Mouse (Mus musculus) limb, embryonic 12.5 days (tissue): Measurements from ENCODE around the gene Iqschfp. TPM values are rescaled to one million over a fixed set of nuclear protein-coding genes. Genes with fewer than 3 reads are reported as not detected.

ENCODE experiments used
- ATAC-seq: fragments of 200-750 bp; cut with Nextera tagmentation; 2 replicates; pipeline ENCODE4 v1.8.0; 2017; ENCODE audit warnings: low read depth, moderate TSS enrichment; ENCODE audit not compliant: insufficient number of reproducible peaks, insufficient read depth, low FRiP score, low TSS enrichment
- H3K27ac ChIP-seq: fragments of 300-500 bp; sonication (generic); 2 replicates; pipeline ENCODE4 v1.5.1; 2016; ENCODE audit warnings: mild to moderate bottlenecking, moderate library complexity
- H3K27me3 ChIP-seq: fragments of 300-500 bp; sonication (generic); 2 replicates; pipeline ENCODE4 v1.6.1; 2016; ENCODE audit warnings: mild to moderate bottlenecking, moderate library complexity
- H3K36me3 ChIP-seq: fragments of 300-500 bp; sonication (generic); 2 replicates; pipeline ENCODE4 v1.6.1; 2016; ENCODE audit warnings: mild to moderate bottlenecking, moderate library complexity
- H3K4me1 ChIP-seq: fragments of 300-500 bp; sonication (generic); replicated peaks from 2 replicates; pipeline ENCODE4 v1.6.1; 2016
- H3K4me2 ChIP-seq: fragments of 300-500 bp; sonication (generic); 2 replicates; pipeline ENCODE4 v1.6.1; 2016; ENCODE audit warnings: mild to moderate bottlenecking, moderate library complexity
- H3K4me3 ChIP-seq: fragments of 300-500 bp; sonication (generic); replicated peaks from 2 replicates; pipeline ENCODE4 v1.5.1; 2016; ENCODE audit warnings: mild to moderate bottlenecking
- H3K9ac ChIP-seq: fragments of 300-500 bp; sonication (generic); replicated peaks from 2 replicates; pipeline ENCODE4 v1.6.1; 2016; ENCODE audit warnings: mild to moderate bottlenecking, moderate library complexity
- H3K9me3 ChIP-seq: fragments of 300-500 bp; sonication (generic); 2 replicates; pipeline ENCODE4 v1.6.1; 2016; ENCODE audit warnings: mild to moderate bottlenecking, moderate library complexity
- WGBS: fragments of 180-500 bp; shearing (Covaris S2); methylation state at CpG from one replicate; pipeline ENCODE4 v1.1.7; 2016; 5-methylcytosine and 5-hydroxymethylcytosine counted together
- polyA plus RNA-seq: library from polyadenylated mRNA; unstranded; fragments of >200 nt; fragmentation: Nextera tagmentation; extraction: Ambion mirVana; gene quantifications from 2 replicates; pipeline ENCODE4 v1.2.1, GENCODE M21; 2016

Iqschfp gene
- polyA plus RNA-seq, 1 experiment from 2014 or later: 0.87 TPM

GRCm38 (mm10) chr3:68669418-68669974, 777.5 kb downstream of the Iqschfp start:
- WGBS: 71% methylated on average over 5 of the region's 5 CpGs
- H3K4me3 ChIP-seq: no peak overlapping the region
- no peak overlapping the region for H3K4me2 ChIP-seq
- H3K36me3 ChIP-seq: no peaks in the 10 kb centered on the region
- no peaks in the 10 kb centered on the region for H3K9me3 ChIP-seq
- H3K27me3 ChIP-seq: no peaks in the 10 kb centered on the region
- H3K4me1 ChIP-seq: peaks cover 13% of the 10 kb centered on the region
- no peak for ATAC-seq
- no peak overlapping the region for H3K9ac ChIP-seq
- no peak overlapping the region for H3K27ac ChIP-seq

GRCm38 (mm10) chr3:68674721-68675120, 782.7 kb downstream of the Iqschfp start:
- no peaks in the 10 kb centered on the region for H3K9me3 ChIP-seq
- H3K4me1 ChIP-seq: 0 out of 2 replicates have a peak, but pooled peaks cover 3% of the 10 kb centered on the region
- H3K27ac ChIP-seq: no peak overlapping the region
- H3K9ac ChIP-seq: no peak overlapping the region
- H3K4me3 ChIP-seq: no peak overlapping the region
- H3K4me2 ChIP-seq: no peak overlapping the region
- ATAC-seq: no peak
- H3K36me3 ChIP-seq: no peaks in the 10 kb centered on the region
- 58% methylated on average over 2 of the region's 2 CpGs for WGBS
- H3K27me3 ChIP-seq: no peaks in the 10 kb centered on the region

GRCm38 (mm10) chr3:68675216-68675835, 783.3 kb downstream of the Iqschfp start:
- H3K4me3 ChIP-seq: no peak overlapping the region
- H3K4me1 ChIP-seq: 0 out of 2 replicates have a peak, but pooled peaks cover 3% of the 10 kb centered on the region
- H3K4me2 ChIP-seq: no peak overlapping the region
- H3K27me3 ChIP-seq: no peaks in the 10 kb centered on the region
- no peak overlapping the region for H3K27ac ChIP-seq
- ATAC-seq: no peak
- H3K9me3 ChIP-seq: no peaks in the 10 kb centered on the region
- 86% methylated on average over 12 of the region's 12 CpGs for WGBS
- H3K9ac ChIP-seq: no peak overlapping the region
- H3K36me3 ChIP-seq: no peaks in the 10 kb centered on the region

Other genes with a start within 250 kb of the Iqschfp start
- gene Iqcj, start within 50 bp of the Iqschfp start, polyA plus RNA-seq: not detected in 2 replicates
- 28.4 and 31.6 TPM in 2 replicates for gene Schip1, start 172.6 kb downstream of the Iqschfp start, polyA plus RNA-seq